Mouse (Mus musculus) kidney, postnatal 25 days (tissue): ENCODE data around the gene Eml2.
"Not testable (repeated sequence)": the region's sequence is repeated elsewhere in the genome, so short reads cannot be mapped to it uniquely, and the experiment has no call there.

Experiments used
- DNase-seq, 2 experiments: peaks; one replicate each; pipeline ENCODE4 v3.0.0; 2021; ENCODE audit warnings: mixed read lengths in 2 of 2

Gene Eml2

DNA sequence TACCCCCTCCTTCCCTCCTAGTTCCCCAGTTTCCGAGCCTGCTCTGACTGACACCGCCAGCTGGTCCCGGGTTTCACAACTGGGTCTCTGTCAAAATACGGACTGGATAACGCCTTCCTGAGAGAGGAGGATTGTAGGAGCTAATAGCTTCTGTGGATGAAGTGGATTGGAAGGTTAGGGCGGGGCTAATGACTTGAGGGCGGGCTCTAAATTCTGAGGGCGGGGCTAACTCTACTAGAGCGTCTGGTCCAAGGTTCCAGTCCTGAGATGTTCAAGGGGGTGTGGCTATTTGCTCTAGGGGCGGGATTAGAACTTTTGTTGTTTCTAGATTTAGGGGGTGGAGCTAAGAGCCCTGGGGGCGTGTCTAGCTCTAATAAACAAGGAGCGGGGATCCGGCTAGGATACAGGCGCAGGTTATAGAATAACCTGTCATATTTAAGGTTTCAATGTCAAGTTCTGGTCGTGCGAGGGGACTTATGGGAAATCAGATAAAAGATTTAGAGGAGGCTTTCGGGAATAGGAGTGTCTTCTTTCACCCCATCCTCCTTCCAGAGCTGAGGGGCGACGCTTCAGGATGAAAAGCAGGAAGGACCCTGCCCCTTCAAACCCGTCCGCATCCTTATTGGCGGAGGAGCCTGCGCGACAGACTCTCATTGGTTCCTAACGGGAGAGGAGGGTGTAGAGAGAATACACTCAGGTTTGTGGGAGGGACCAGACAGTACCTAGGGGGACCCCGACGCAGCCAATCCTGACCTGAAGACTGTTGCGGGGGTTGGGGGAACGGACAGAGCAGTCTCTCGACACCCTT is at the start of gene Eml2:
TSS of gene Eml2 (plus strand) at position 714 of the 808 bp plus-strand sequence.
- DNase-seq: peak; percentile 50 to 58

DNA sequence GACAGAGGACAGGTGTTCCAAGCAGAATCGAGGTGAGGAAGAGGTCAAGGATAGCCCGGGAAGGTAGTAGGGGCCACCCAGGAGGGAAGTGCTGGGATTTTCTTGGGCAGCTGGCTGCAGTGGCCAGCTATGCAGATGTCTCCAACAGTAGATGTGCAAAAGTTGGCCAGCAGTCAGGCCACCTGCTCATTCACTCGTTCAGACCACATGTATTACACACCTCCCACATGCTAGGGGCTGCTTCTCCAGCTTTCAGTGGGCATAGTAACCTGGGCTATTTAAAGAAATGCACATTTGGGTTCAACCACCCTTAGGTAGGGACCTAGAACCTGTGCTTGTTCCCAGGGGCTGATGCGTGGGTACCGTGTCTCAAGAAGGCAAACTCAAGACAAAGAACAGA is 48.5 kb upstream of the Eml2 start:
- no peak for DNase-seq

DNA sequence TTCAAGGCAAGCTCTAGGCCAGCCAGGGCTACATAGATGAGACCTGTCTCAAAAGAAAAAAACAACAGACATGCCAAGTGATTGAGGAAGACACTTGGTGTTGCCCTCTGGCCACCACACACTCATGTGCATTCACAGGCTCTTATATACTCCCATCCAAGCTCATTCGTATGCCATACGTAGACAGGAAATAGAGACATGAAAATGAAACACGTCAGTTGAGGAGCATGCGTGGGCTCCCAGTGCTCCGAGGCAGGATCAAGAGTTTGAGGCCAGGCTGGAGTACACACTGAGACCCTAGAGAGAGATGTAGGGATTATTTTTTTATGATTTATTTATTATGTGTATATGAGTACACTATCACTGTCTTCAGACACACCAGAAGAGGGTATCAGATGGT is 46.8 kb upstream of the Eml2 start:
- DNase-seq: no peak

DNA sequence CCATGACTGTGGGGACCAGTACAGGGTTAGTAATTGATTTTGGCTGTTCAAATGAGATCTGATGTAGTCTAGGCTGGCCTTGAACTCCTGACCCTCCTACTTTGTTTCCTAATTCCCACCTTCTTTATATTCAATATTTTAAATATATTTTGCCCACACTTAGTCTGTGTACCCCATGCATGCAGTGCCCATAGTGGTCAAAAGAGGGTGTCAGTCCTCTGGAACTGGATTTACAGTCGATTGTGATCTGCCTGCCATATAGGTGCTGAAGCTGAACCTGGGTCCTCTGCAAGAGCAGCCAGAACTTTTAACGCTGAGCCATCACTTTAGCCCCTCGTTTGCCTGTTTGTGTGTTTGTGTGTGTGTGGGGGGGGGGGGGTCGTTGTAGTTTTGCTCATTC is 45.6 kb upstream of the Eml2 start:
- no peak for DNase-seq

DNA sequence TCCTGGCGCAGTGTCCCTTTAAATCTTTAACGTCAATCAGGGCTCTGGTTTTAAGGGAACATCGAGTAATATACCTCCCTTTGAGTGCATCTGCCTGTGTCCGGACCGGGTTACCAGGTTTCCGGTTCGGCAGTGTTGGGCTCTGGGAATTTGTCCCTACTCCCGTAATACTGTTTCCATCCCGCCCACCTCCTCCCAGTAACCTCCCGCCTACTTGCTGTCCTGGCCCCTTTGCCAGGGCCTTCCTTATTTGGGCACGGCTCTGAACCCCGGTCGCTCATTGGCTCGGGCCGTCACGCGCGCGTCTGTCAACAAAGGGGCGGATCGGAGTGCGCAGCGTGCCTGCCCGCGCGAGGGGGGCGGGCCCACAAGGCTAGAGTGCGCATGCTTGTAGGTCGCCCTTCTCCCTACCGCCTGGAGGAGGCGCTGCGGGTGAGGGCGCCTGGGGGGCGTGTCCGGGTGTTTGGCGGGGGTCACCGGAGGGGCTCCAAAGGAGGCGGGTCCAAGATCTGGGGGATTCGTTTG is 44.8 kb upstream of the Eml2 start:
- peak; percentile 98 to 100 for DNase-seq

DNA sequence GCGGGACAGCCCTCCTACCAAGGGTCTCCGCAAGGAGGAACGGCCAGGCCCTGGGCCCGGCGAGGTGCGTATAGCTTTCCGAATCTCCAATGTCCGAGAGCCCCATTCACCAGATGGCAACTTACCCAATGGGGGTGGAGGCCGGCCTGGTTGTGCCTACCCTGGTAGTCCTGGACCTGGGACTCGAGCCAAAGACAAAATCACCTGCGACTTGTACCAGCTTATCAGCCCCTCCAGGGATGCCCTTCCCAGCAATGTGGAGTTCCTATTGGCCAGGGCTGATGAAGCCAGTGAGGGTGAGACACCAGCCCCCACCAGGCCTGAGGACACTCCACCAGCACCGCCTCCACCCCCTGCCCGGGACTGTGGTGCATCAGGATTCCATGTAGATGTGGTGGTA is 40.1 kb upstream of the Eml2 start:
- DNase-seq: no peak

DNA sequence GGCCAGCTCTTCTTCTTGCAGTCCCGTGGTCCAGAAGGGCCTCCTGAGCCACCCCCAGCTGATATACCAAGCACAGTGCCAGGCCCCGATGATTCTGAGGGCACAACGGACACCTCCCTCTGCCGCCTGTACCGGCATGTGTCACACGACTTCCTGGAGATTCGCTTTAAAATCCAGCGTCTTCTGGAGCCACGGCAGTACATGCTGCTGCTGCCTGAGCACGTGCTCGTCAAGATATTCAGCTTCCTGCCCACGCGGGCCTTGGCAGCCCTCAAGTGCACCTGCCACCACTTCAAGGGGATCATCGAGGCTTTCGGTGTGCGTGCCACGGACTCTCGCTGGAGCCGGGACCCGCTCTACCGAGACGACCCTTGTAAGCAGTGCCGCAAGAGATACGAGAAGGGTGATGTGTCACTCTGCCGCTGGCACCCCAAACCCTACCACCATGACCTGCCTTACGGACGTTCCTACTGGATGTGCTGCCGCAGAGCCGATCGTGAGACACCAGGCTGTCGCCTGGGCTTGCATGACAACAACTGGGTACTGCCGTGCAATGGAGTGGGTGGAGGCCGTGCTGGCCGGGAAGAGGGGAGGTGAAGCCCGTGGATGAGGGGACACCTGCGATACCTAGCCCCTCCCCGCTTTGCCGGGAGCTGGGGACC is 39.4 kb upstream of the Eml2 start:
- DNase-seq: no peak

DNA sequence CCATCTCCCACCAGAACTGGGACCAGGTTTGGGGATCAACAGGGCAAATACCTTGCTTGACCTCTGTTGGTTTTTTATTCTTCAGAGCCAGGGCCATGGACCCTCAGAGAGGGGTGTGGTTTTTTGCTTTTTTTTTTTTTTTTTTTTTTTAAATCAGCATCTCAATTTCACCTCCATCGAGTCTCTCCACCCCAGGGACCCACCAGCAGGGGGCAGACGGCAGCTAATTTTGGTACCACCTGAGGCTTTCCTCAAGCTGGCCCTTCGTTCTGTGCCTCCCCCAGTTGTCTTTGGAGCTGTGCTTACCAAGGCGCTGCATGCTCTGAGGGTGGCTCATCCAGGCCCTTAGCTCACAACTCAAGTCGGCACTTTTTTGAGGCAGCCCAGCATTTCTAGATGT is 38.8 kb upstream of the Eml2 start:
- DNase-seq: peak; percentile 68 to 76

DNA sequence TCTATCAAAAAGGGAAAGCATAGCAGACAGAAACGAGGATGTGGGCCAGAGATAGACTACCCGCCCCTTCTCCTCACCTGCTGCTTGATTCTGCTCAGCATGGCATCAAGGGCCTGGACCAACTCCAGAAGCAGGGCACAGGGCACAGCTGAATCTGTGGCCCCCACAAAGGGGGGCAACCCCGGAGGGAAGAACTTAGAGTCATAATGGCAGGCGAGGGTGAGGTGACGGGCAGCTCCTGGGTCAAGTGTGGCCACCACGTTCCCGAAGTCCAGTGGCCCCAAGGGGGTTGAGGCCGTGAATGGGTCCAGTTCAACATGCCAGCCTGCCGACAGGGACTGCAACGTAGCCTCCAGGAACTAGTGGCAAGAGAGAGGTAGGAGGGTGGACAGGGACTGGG is 29.4 kb upstream of the Eml2 start:
- DNase-seq: no peak

DNA sequence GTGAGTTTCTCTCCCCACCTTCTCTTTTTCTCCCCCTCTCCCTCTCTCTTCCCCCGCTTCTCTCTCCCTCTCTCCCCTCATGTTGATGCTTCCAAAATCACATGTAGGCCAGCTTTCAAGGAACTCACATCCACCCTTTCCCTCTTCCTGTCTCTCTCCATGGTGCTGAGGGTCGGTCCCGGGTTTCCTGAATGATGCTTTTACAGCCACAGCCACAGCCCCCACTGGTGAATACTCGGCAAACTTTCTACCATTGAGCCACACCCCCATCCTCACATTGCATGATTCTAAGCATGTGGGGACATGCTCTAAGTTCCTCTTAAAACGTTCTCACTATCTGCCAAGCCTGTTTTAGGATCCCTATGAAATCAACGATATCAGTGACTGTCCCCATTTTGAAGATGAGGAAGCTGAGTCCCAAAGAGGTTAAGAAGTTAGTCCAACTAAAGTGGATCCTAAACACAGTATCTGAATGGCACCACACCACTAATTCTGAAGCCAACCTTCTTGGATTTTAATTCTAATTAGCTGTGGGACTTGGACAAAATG is 28.6 kb upstream of the Eml2 start:
- no peak for DNase-seq

DNA sequence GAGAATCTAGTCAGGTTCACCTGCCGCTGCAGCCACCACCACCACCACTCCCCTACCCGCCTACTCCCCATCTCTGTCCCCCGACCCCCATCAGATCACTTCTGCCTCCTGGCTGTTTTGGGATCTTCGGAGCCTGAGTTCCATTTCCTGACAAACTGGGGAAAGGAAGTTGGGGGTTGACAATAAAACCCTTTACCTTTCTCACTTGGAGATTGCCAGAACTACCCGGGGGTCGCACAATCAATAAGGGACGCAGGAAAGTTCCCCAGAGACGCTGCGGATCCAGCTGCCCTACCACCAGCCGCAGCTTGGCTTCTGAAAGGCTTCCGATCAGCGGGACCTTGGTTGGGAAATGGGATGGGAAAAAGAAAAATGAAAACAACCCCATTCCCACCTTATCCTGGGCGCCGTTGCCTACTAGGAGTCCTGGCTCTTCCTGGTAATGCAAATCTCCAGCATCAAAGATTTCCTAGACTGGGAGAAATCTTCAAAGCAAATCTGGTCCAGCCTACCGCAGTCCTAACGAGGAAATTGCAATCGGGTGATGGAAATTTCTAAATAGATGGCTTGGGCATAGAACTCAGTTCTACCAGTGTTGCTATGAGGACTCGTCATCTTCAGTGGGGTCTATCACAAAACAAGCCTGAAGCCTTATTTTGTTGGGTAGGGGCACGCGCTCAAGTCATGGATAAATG is 27.9 kb upstream of the Eml2 start:
- no peak for DNase-seq

DNA sequence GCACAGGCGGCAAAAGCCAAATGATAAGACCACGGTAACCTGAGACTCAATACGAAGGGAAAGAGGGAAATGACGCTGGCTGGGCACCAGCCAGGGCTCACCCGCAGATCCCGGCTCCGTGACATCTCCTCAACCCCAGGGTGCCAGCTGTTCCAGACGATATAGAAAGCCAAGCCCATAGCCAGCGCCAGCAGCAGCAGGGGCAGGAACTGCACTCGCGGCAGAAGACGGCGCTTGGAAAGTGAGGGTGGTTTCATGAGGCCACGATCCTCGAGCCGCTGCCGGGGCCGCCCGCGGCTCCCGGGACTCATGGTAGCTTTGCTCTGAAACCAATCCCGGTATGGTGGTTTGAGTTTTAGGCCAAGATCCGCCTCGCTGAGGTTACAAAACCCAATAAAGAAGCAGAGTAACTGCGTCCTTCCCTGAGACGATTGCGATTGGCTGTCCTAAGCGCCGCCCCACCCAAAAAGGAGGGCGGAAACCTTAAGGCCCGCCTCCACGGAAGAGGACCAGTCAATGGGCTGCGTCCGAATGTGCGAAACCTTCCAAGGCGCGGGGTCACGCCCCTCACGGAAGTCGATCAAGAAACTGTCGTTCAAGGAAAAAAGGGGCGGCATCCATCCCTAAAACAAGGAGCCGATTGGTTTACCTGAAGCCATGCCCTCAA is 27.2 kb upstream of the Eml2 start, which contains the start of gene Qpctl:
TSS of gene Qpctl (minus strand) at position 417 of the 667 bp plus-strand sequence.
- DNase-seq: peak; percentile 99 to 100

DNA sequence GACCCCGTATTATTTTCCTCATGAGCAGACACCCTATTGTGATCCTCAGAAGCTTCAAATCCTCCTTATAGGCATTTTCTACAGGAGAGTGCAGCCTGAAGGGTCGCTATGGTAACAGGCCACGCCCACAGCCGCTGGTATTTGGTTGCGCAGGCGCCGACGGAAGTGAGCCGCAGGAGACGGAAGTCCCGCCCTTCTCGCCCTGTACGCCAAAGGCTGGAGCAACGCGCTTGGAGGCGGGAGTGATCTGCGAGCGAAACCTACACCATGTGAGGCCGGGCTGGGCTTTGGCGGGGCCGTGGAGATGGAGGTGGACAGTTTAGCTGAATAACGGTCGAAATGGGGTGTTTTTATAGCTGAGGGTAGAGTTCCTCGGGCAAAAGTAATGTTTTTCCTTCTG is 26.6 kb upstream of the Eml2 start, which contains the start of gene Snrpd2:
TSS of gene Snrpd2 (plus strand) at position 97 of the 400 bp plus-strand sequence.
- DNase-seq: peak; percentile 98 to 100

DNA sequence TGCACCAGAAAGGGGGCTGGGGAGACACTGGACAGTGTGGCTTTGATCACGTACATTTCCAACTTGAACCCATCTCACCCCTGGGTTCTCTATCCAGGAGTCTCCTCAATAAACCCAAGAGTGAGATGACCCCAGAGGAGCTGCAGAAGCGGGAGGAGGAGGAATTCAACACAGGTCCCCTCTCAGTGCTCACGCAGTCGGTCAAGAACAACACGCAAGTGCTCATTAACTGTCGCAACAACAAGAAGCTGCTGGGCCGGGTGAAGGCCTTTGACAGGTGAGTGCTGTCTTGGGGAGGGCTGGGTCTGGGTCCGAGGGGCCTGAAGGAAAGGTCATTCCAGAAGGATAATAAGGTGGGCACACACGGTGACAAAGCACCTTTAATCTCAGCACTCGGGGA is 25.1 kb upstream of the Eml2 start:
- not testable (repeated sequence) for DNase-seq

DNA sequence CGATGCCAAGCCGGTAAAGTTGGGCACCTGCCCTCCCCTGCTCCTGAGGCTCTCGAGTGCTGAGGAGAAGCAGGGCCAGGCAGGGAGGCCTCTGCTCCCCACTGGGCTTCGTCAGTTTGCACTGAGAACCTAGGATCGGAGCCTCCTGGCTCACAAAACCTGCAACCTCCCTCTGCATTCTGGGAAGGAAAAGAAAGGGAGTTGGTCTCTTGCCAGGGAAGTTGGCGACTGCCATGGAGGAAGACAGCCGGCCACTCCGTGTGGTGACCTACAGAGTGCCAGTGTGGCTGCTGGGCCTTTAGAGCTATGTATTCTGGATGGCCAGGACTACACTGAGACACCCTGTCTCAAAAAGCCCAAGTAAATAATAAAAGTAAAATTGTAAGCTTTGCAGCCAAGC is 21.4 kb upstream of the Eml2 start:
- no peak for DNase-seq

DNA sequence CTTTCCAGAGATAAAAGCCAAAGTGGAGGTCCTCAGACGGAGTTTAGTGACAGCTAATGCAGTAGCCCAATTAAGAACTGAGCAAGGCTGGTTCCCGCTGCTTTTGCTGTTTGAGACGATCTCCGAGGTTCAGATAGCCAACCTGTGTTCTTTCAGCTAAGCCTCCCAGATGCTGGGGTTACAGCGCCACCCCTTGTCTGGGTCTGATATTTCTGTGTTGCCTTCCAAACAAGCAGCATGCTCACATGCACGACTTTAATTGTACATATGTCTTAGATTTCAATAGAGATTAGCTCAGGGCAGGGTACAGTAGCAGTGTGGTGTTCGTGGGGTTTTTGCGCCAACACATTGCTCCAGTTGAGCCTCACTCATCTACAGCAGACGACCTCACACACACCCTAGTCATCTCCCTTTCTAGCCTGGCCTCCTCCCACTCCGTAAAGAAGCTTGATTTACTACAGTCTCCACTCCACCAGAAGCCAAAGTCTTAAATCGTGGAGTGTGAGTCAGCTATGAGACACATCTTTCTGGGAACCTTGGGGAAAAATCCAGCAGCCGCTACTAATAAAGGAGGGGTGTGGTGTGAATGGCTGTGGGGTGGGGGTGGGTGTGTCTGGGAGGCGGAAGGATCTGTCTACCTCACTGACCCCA is 20.3 kb upstream of the Eml2 start:
- DNase-seq: no peak

DNA sequence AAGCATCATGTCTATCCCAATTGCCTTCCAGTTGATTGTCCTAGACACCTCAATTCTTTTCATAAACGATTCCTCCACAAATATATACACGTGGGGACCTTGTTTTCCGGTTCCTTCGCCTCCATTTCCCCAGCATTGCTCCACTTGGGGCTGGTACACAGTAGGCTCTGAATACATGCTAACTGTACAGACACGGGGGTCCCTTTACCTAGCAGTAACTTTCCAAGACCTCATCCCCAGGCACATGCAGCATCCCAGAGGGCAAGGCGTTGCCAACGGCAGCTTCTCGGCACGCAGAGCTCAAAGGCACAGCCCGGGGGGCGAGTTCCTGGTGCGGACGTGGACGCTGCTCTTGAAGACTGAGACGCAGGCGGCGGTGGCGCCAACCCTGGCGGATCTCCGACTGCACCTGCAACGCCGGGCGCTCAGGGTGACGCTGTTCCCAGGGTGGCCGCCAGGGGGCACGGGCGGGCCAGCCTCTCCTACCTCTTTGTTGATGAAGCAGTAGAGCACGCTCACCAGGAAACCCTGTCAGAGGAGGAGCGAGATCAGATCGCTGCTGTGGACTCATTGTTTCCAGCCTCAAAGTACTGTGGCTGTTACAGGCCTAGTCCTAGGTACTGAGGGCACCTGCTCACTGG is 18.9 kb upstream of the Eml2 start:
- peak; percentile 92 for DNase-seq

DNA sequence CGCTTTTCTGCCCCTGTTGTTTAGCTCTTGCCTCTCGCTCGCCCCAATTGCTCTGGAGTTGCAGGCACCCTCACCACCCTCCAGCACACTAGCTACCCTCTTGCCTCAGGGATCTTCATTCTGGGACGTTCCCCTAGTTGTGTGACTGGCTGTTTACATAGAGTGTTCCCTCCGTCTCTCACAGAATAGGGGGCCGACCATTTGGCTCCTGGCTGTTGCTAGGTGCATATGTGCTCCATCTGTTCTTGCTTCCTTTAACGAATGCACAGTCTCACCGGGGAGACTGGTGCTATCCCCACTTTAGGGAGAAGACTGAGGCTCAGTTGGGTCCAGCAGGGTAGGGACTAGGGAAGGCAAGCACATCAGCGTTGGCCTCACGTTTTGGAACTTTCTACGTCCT is 17.6 kb upstream of the Eml2 start:
- no peak for DNase-seq

DNA sequence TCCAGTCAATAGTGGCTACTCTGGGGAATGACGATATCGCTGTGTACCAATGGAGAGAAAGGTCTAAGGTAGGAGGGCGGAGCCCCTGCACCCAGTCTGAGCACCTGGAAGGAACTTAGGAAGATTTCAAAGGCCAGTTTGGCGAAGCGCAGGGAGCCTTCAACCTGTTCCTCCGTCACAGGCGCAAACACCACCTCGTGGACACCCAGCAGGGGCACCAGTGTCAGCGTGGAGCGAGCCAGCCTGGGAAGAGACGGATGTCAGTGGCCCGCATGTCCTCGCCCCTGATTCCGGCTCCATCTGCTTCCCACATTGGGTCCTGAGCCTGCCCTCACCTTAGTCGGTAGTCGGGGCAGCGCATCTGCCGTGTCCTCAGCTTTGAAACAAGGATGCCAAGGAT is 16.8 kb upstream of the Eml2 start:
- no peak for DNase-seq

DNA sequence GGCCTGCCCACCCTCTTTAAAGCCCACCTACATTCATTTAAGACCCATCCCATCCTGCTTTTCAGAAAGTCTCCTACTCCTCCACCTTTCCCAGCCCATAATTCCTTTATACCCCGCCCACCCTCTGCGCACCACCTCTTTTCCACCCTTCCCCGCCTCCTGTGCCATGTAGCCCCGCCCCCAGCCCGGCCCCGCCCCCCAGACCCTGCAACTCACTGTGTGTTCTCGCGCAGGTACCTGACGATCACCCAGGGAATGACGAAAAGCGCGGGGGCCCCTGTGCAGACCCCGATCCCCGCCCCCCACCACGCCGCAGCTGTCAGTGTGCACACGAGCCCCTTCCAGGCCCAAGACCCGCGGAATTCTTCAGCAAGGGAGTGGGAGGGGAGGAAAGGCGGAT is 16.1 kb upstream of the Eml2 start:
- DNase-seq: peak in 1 of 2 experiments; percentile 43

DNA sequence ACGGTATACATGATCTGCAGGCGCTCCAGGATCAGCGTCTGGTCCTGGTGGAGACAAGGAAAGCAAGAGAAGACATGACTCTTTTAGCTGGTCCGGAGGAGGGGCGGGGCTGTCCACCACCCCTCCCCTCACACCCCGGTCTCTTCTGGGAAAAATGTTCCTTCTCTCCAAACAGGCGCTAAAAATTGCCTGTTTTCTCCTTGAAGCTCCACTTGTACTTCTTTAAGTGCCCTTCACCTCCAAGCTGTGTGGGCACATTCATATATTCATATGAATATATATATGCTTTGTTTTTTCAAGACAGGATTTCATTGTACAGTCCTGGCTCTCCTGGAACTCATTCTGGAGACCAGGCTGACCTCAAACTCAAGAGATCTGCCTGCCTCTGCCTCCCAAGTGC is 13.3 kb upstream of the Eml2 start:
- DNase-seq: no peak

DNA sequence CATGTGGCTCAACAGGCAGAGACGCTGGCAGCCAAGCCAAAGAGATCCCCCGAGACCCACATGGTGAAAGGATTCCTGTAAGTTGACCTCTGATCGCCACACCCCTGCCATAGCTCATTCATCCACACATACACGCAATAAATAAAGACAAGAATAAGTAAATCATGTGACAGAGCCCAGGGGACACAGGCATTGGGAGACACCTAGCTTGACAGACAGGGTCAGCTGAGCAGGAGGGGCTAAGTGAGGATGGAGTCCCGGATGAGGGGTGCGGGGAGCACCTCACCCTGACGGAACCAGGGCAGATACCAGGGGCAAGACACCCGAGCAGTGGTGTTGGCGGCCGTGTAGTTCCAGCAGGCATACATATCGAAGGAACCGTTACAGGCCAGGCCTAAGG is 12.5 kb upstream of the Eml2 start:
- no peak for DNase-seq
